Mouse (Mus musculus): Measurements from ENCODE around the gene Slc16a10. TPM values are rescaled to one million over a fixed set of nuclear protein-coding genes. Genes with fewer than 3 reads are reported as not detected.
A peak's percentile ranks its signal among the peaks of the same experiment; 100 is the strongest.

The Slc16a10 gene
- total RNA-seq (2014; rRNA removed) (1.7 and 2.5 TPM in 2 replicates), polyA plus RNA-seq (2015; fragmentation: Nextera tagmentation; extraction: Ambion mirVana) (1.3 and 1.5 TPM in 2 replicates)

DNA sequence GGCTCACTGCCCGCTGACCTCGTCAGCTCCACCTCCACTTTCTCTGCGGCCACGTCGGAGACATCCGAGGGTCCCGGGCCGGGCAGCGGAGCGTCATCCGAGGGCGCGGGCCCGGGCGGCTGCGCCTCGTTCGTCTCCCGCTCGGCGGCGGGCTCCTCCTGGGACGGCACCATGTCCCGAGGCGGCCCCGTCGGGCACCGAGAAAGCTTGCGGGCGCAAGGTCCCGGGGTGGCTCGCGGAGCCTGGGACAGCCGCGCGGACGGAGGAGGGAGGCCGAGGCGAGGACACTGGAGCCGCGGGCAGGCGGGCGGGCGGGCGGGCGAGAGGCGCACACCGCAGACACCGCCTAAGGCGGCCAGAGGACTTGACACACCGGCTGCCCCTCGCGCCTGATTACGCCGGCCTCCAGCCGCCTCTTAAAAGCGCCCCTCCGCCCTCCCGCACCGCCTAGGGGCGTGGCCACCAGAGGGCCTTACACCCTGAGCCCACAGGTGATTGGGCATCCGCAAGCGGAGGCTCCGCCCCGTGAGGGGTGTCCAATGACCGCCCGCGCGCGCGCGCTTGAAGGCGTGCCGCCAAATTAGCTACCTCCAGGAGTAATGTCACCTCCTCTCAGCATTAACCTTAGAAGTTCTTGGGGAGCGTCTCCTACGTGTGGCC lies at the start of gene Slc16a10:
Gene Slc16a10 (minus strand): TSS at position 395 of the 660 bp plus-strand sequence.
- Histone ChIP-seq H3K36me3 (ENCODE audit: insufficient read depth) (no peaks in the 10 kb centered on the region), H3K9me3 (ENCODE audit: low read length) (no peaks in the 10 kb centered on the region), H3K4me3 (ENCODE audit: low read depth, low read length) (peak within 1 kb of the TSS; percentile 62), H3K27ac (ENCODE audit: low read depth, low read length) (no peak within 1 kb of the TSS), H3K9ac (peak within 1 kb of the TSS; percentile 64), H3K4me2 (ENCODE audit: low read depth) (peak within 1 kb of the TSS; percentile 78), H3K4me1 (ENCODE audit: insufficient read depth) (no peaks in the 10 kb centered on the region), H3K27me3 (ENCODE audit: insufficient read depth, low read length) (no peaks in the 10 kb centered on the region)
- TF ChIP-seq CTCF (IDR thresholded peaks at IDR 0.05; ENCODE audit: low read depth), result peak; percentile 24
- WGBS, result under 1% methylated on average over 62 of the region's 76 CpGs
- ATAC-seq, result peak; percentile 99
- peak; percentile 89 for DNase-seq

DNA sequence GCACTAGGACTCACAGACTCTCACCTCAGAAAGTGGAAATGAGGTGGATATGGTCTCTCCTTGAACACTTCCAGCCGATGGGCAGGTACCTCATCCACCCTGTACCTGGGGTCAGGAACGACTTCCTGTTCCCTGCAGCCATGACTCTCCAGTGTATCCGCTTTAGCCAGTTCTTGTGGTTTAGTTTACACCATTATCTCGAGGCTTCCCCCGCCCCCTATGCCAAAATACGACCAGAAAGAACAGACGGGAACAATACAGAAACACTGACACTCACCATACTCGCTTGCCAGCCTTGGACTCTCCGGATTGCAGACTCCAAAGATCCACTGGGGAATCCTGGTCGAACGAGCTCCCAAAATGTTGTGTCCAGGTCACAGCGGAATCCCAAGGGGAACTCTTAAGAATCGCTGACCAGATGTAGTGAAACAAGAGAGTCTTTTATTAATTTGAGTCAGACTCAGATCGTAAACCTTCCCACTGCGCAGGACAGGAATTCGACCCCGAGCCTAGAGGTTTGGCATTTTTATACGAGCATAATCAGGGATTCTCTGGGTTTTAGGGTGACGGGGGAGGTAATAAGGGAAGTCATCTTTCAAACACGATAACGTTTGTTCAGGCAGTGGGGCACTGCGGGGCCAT lies 49.4 kb upstream of the Slc16a10 start:
- Histone ChIP-seq H3K4me1 (ENCODE audit: insufficient read depth) (no peaks in the 10 kb centered on the region), H3K4me3 (ENCODE audit: low read depth, low read length) (no peak overlapping the region), H3K27me3 (ENCODE audit: insufficient read depth, low read length) (no peaks in the 10 kb centered on the region), H3K4me2 (ENCODE audit: low read depth) (no peak overlapping the region), H3K27ac (ENCODE audit: low read depth, low read length) (no peak overlapping the region), H3K36me3 (ENCODE audit: insufficient read depth) (no peaks in the 10 kb centered on the region), H3K9ac (no peak overlapping the region), H3K9me3 (ENCODE audit: low read length) (no peaks in the 10 kb centered on the region)
- ATAC-seq, result no peak
- TF ChIP-seq CTCF (IDR thresholded peaks at IDR 0.05; ENCODE audit: low read depth), result no peak
- 65% methylated on average over 22 of the region's 22 CpGs for WGBS
- DNase-seq, result no peak

DNA sequence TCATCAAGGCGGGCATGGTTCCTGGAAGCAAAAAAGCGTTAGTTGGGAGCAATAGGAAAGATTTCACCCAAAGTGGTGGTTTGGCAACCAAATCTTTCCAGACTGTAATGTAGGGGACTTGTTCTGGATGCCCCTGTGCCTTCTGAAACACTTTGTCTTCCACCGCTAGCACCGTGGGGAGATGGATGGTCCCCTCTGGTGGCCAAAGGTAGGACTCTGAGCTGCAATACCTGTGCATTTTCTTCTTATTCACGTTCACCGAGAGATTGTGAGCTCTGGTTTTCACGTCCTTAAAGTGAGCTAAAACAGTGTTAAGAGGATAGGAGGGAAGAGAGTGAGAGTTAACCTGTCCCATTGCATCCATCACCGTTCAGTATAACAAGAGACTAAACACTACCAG lies 48.8 kb upstream of the Slc16a10 start:
- H3K4me2 ChIP-seq (ENCODE audit: low read depth), result no peak overlapping the region
- no peaks in the 10 kb centered on the region for H3K36me3 ChIP-seq (ENCODE audit: insufficient read depth)
- H3K27me3 ChIP-seq (ENCODE audit: insufficient read depth, low read length), result no peaks in the 10 kb centered on the region
- no peak overlapping the region for H3K27ac ChIP-seq (ENCODE audit: low read depth, low read length)
- no peaks in the 10 kb centered on the region for H3K9me3 ChIP-seq (ENCODE audit: low read length)
- H3K9ac ChIP-seq, result no peak overlapping the region
- no peak for TF ChIP-seq CTCF (IDR thresholded peaks at IDR 0.05; ENCODE audit: low read depth)
- H3K4me1 ChIP-seq (ENCODE audit: insufficient read depth), result no peaks in the 10 kb centered on the region
- ATAC-seq (no peak), DNase-seq (no peak)
- no peak overlapping the region for H3K4me3 ChIP-seq (ENCODE audit: low read depth, low read length)
- WGBS, result 89% methylated on average over 8 of the region's 8 CpGs

DNA sequence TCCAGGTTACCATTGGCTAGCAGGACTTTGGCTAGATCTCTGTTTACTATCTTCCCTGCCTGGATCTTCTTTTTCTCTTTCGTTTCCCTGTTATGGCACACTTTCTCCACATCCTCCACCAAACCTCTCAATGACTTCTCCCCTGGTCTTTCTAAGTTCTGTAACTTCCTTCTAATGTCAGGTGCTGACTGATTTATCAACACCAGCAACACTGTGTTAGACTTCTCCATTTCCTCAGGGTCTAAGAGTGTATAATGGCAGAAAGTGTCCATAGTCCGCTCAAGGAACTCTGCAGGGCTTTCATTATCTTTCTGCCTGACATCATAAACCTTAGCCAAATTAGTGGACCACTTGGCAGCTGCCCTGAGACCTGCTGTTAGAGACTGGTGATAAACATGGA lies 47.6 kb upstream of the Slc16a10 start:
- ATAC-seq (no peak), DNase-seq (no peak)
- no peak overlapping the region for H3K27ac ChIP-seq (ENCODE audit: low read depth, low read length)
- no peak overlapping the region for H3K4me2 ChIP-seq (ENCODE audit: low read depth)
- H3K27me3 ChIP-seq (ENCODE audit: insufficient read depth, low read length), result no peaks in the 10 kb centered on the region
- TF ChIP-seq CTCF (IDR thresholded peaks at IDR 0.05; ENCODE audit: low read depth), result no peak
- H3K9me3 ChIP-seq (ENCODE audit: low read length), result no peaks in the 10 kb centered on the region
- no peak overlapping the region for H3K4me3 ChIP-seq (ENCODE audit: low read depth, low read length)
- 94% methylated on average over 2 of the region's 2 CpGs for WGBS
- H3K36me3 ChIP-seq (ENCODE audit: insufficient read depth), result no peaks in the 10 kb centered on the region
- no peaks in the 10 kb centered on the region for H3K4me1 ChIP-seq (ENCODE audit: insufficient read depth)
- no peak overlapping the region for H3K9ac ChIP-seq

DNA sequence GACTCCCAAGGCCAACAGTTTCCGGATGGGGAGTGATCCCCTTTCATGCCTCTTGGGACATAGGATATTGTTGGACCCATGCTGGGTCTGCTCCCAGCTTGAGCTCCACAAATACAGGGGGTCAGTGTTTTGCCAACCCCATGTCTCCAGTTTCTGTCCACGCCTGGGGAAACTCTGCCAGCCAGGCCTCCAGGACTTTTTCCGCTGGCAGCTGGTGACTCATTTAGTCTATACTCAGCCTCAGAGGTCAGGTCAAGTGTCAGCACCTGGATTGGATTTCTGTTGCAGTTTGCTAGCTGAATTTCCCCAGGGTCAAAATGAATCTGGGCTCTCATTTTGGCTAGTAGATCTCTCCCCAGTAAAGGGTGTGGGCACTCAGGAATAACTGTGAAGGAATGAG lies 46.8 kb upstream of the Slc16a10 start:
- no peaks in the 10 kb centered on the region for H3K4me1 ChIP-seq (ENCODE audit: insufficient read depth)
- 83% methylated on average over 3 of the region's 3 CpGs for WGBS
- TF ChIP-seq CTCF (IDR thresholded peaks at IDR 0.05; ENCODE audit: low read depth), result no peak
- DNase-seq (no peak), ATAC-seq (no peak)
- H3K9me3 ChIP-seq (ENCODE audit: low read length), result no peaks in the 10 kb centered on the region
- no peak overlapping the region for H3K27ac ChIP-seq (ENCODE audit: low read depth, low read length)
- no peaks in the 10 kb centered on the region for H3K27me3 ChIP-seq (ENCODE audit: insufficient read depth, low read length)
- no peak overlapping the region for H3K9ac ChIP-seq
- H3K4me2 ChIP-seq (ENCODE audit: low read depth), result no peak overlapping the region
- no peaks in the 10 kb centered on the region for H3K36me3 ChIP-seq (ENCODE audit: insufficient read depth)
- H3K4me3 ChIP-seq (ENCODE audit: low read depth, low read length), result no peak overlapping the region

DNA sequence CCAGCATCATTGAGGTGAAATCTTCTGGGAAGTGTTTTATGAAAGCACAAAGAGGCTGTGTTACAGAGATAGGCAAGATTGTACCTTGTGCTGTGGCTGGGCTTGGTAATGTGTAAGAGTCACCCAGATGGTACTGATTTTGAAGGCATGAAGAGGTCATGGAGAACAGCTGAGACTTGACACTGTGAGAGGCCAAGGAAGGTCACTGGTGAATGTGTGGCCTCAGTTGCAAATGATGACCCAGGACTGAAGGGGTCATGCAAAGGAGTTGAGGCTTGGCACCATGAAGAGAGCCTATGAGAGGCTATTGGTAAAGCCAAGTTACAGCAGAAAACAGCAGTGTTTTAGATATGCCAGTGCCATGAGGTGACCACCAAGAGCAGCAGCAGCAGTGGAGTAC lies 43.9 kb upstream of the Slc16a10 start:
- H3K4me1 ChIP-seq (ENCODE audit: insufficient read depth), result no peaks in the 10 kb centered on the region
- no peak overlapping the region for H3K9ac ChIP-seq
- no peaks in the 10 kb centered on the region for H3K27me3 ChIP-seq (ENCODE audit: insufficient read depth, low read length)
- no peak overlapping the region for H3K27ac ChIP-seq (ENCODE audit: low read depth, low read length)
- no peak overlapping the region for H3K4me3 ChIP-seq (ENCODE audit: low read depth, low read length)
- ATAC-seq (no peak), DNase-seq (no peak)
- no peaks in the 10 kb centered on the region for H3K36me3 ChIP-seq (ENCODE audit: insufficient read depth)
- no peaks in the 10 kb centered on the region for H3K9me3 ChIP-seq (ENCODE audit: low read length)
- no peak for TF ChIP-seq CTCF (IDR thresholded peaks at IDR 0.05; ENCODE audit: low read depth)
- H3K4me2 ChIP-seq (ENCODE audit: low read depth), result no peak overlapping the region

DNA sequence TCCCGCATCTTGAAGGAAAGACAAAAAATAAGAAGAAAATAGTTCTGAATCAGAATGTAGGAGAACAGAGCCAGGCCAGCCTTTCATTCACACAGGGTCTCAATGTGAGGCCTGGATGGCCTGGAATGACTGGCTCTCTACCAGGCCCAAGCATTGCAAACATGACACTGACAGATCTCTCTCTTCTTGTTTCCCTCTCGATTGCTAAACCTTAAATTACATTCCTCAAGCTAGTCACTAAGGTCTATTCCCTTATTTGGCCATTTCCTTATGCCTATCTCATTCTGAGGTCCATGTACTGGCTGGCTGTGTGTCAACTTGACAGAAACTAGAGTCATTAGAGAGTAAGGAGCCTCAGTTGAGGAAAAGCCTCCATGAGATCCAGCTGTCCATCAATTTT lies 38.0 kb upstream of the Slc16a10 start:
- no peak for DNase-seq
- no peak overlapping the region for H3K4me3 ChIP-seq (ENCODE audit: low read depth, low read length)
- no peak overlapping the region for H3K9ac ChIP-seq
- no peaks in the 10 kb centered on the region for H3K4me1 ChIP-seq (ENCODE audit: insufficient read depth)
- WGBS, result 75% methylated on average over 2 of the region's 2 CpGs
- H3K9me3 ChIP-seq (ENCODE audit: low read length), result no peaks in the 10 kb centered on the region
- no peaks in the 10 kb centered on the region for H3K36me3 ChIP-seq (ENCODE audit: insufficient read depth)
- no peaks in the 10 kb centered on the region for H3K27me3 ChIP-seq (ENCODE audit: insufficient read depth, low read length)
- no peak for TF ChIP-seq CTCF (IDR thresholded peaks at IDR 0.05; ENCODE audit: low read depth)
- no peak for ATAC-seq
- no peak overlapping the region for H3K27ac ChIP-seq (ENCODE audit: low read depth, low read length)
- H3K4me2 ChIP-seq (ENCODE audit: low read depth), result no peak overlapping the region

Measured in forebrain, postnatal 0 days (tissue).